Mouse (Mus musculus) hindbrain, embryonic 16.5 days (tissue): ENCODE measurements at regions not wholly inside any gene's neighbourhood (a gene's known extent, or its start where the extent isn't known, plus 50 kb on each side); places are given as distances from the start of the nearest gene placed in this dataset.

Source experiments
- ATAC-seq: fragments of 200-750 bp; cut with Nextera tagmentation; 2 replicates; pipeline ENCODE4 v1.8.0; 2017; ENCODE audit warnings: moderate TSS enrichment, moderate library complexity
- H3K27ac ChIP-seq: fragments of 300-500 bp; sonication (generic); 2 replicates; pipeline ENCODE4 v1.5.1; 2014; ENCODE audit warnings: low read depth, mild to moderate bottlenecking, control low read depth, low read length, moderate library complexity
- H3K27me3 ChIP-seq: fragments of 300-500 bp; sonication (generic); replicated peaks from 2 replicates; pipeline ENCODE4 v1.6.1; 2014; ENCODE audit warnings: low read length; ENCODE audit not compliant: control insufficient read depth, insufficient read depth
- H3K36me3 ChIP-seq: fragments of 300-500 bp; sonication (generic); 2 replicates; pipeline ENCODE4 v1.6.1; 2014; ENCODE audit warnings: mild to moderate bottlenecking, low read length, moderate library complexity, mixed read lengths; ENCODE audit not compliant: control insufficient read depth, insufficient read depth
- H3K4me1 ChIP-seq: fragments of 300-500 bp; sonication (generic); 2 replicates; pipeline ENCODE4 v1.6.1; 2014; ENCODE audit warnings: low read depth, low read length; ENCODE audit not compliant: control insufficient read depth, insufficient read depth
- H3K4me2 ChIP-seq: fragments of 300-500 bp; sonication (generic); 2 replicates; pipeline ENCODE4 v1.6.1; 2014; ENCODE audit warnings: mild to moderate bottlenecking, low read length, control low read depth, moderate library complexity
- H3K4me3 ChIP-seq: fragments of 300-500 bp; sonication (generic); 2 replicates; pipeline ENCODE4 v1.5.1; 2014; ENCODE audit warnings: mild to moderate bottlenecking, low read length, control low read depth, moderate library complexity
- H3K9ac ChIP-seq: fragments of 300-500 bp; sonication (generic); 2 replicates; pipeline ENCODE4 v1.6.1; 2014; ENCODE audit warnings: low read depth, mild to moderate bottlenecking, control low read depth, low read length, moderate library complexity
- H3K9me3 ChIP-seq: fragments of 300-500 bp; sonication (generic); 2 replicates; pipeline ENCODE4 v1.6.1; 2014; ENCODE audit warnings: mild to moderate bottlenecking, low read length, moderate library complexity; ENCODE audit not compliant: control insufficient read depth
- WGBS: fragments of 180-500 bp; shearing (Covaris S2); extraction: QIAGEN DNeasy Blood & Tissue Kit; methylation state at CpG from one replicate; pipeline ENCODE4 v1.1.7; 2014; 5-methylcytosine and 5-hydroxymethylcytosine counted together

GRCm38 (mm10) chr5:47317506-47317905 lies 665.4 kb upstream of the Slit2 start:
- Histone ChIP-seq H3K36me3 (no peaks in the 10 kb centered on the region), H3K9me3 (no peaks in the 10 kb centered on the region), H3K27ac (no peak overlapping the region), H3K4me2 (no peak overlapping the region), H3K4me3 (no peak overlapping the region), H3K9ac (no peak overlapping the region), H3K4me1 (no peaks in the 10 kb centered on the region), H3K27me3 (no peaks in the 10 kb centered on the region)
- peak; percentile 74; the same call in 1 of the 2 replicates for ATAC-seq
- 67% methylated on average over 4 of the region's 4 CpGs for WGBS

GRCm38 (mm10) chr5:47318147-47318546 lies 664.8 kb upstream of the Slit2 start:
- ATAC-seq, result peak; percentile 24; the same call in 1 of the 2 replicates
- Histone ChIP-seq H3K4me1 (no peaks in the 10 kb centered on the region), H3K9ac (no peak overlapping the region), H3K9me3 (no peaks in the 10 kb centered on the region), H3K4me2 (no peak overlapping the region), H3K27me3 (no peaks in the 10 kb centered on the region), H3K36me3 (no peaks in the 10 kb centered on the region), H3K27ac (no peak overlapping the region), H3K4me3 (no peak overlapping the region)
- 71% methylated on average over 1 of the region's 1 CpGs for WGBS

- no peaks in the 10 kb centered on the region for H3K27me3 ChIP-seq
- no peaks in the 10 kb centered on the region for H3K36me3 ChIP-seq
- ATAC-seq, result no peak
- no peaks in the 10 kb centered on the region for H3K4me1 ChIP-seq
- H3K9ac ChIP-seq, result no peak overlapping the region
- WGBS, result 78% methylated on average over 2 of the region's 2 CpGs
- no peak overlapping the region for H3K4me3 ChIP-seq
- no peaks in the 10 kb centered on the region for H3K9me3 ChIP-seq
- H3K4me2 ChIP-seq, result no peak overlapping the region
- no peak overlapping the region for H3K27ac ChIP-seq
Observed at GRCm38 (mm10) chr5:47322511-47323167, 660.3 kb upstream of the Slit2 start.

GRCm38 (mm10) chr5:47334299-47334698 lies 648.6 kb upstream of the Slit2 start:
- H3K4me2 ChIP-seq, result no peak overlapping the region
- H3K36me3 ChIP-seq, result no peaks in the 10 kb centered on the region
- no peak overlapping the region for H3K9ac ChIP-seq
- H3K9me3 ChIP-seq, result no peaks in the 10 kb centered on the region
- H3K4me3 ChIP-seq, result no peak overlapping the region
- no peaks in the 10 kb centered on the region for H3K4me1 ChIP-seq
- 71% methylated on average over 3 of the region's 3 CpGs for WGBS
- no peaks in the 10 kb centered on the region for H3K27me3 ChIP-seq
- ATAC-seq, result no peak
- no peak overlapping the region for H3K27ac ChIP-seq

GRCm38 (mm10) chr5:47336511-47336910 lies 646.4 kb upstream of the Slit2 start:
- ATAC-seq, result no peak
- Histone ChIP-seq H3K9me3 (no peaks in the 10 kb centered on the region), H3K9ac (no peak overlapping the region), H3K27me3 (no peaks in the 10 kb centered on the region), H3K4me2 (no peak overlapping the region), H3K36me3 (no peaks in the 10 kb centered on the region), H3K4me1 (no peaks in the 10 kb centered on the region), H3K27ac (no peak overlapping the region), H3K4me3 (no peak overlapping the region)
- WGBS, result 68% methylated on average over 1 of the region's 1 CpGs

GRCm38 (mm10) chr5:47339807-47340206 lies 643.1 kb upstream of the Slit2 start:
- Histone ChIP-seq H3K4me2 (no peak overlapping the region), H3K9ac (no peak overlapping the region), H3K4me1 (no peaks in the 10 kb centered on the region), H3K36me3 (no peaks in the 10 kb centered on the region), H3K9me3 (no peaks in the 10 kb centered on the region), H3K27me3 (no peaks in the 10 kb centered on the region), H3K27ac (no peak overlapping the region), H3K4me3 (no peak overlapping the region)
- 84% methylated on average over 6 of the region's 6 CpGs for WGBS
- no peak for ATAC-seq

GRCm38 (mm10) chr5:47370184-47370583 lies 612.8 kb upstream of the Slit2 start:
- H3K9ac ChIP-seq, result no peak overlapping the region
- H3K4me2 ChIP-seq, result no peak overlapping the region
- no peak overlapping the region for H3K27ac ChIP-seq
- H3K27me3 ChIP-seq, result no peaks in the 10 kb centered on the region
- H3K9me3 ChIP-seq, result no peaks in the 10 kb centered on the region
- no peaks in the 10 kb centered on the region for H3K36me3 ChIP-seq
- no peak overlapping the region for H3K4me3 ChIP-seq
- WGBS, result 84% methylated on average over 4 of the region's 4 CpGs
- no peaks in the 10 kb centered on the region for H3K4me1 ChIP-seq
- ATAC-seq, result no peak

GRCm38 (mm10) chr5:47385930-47386329 lies 597.0 kb upstream of the Slit2 start:
- no peaks in the 10 kb centered on the region for H3K9me3 ChIP-seq
- WGBS, result 23% methylated on average over 1 of the region's 1 CpGs

GRCm38 (mm10) chr5:47386750-47387149 lies 596.2 kb upstream of the Slit2 start:
- Histone ChIP-seq H3K9ac (no peak overlapping the region), H3K4me2 (no peak overlapping the region), H3K27me3 (no peaks in the 10 kb centered on the region), H3K4me1 (no peaks in the 10 kb centered on the region), H3K4me3 (no peak overlapping the region), H3K9me3 (no peaks in the 10 kb centered on the region), H3K27ac (no peak overlapping the region), H3K36me3 (no peaks in the 10 kb centered on the region)
- no peak for ATAC-seq
- 82% methylated on average over 5 of the region's 5 CpGs for WGBS

More at GRCm38 (mm10) chr5:47385930-47386329, 597.0 kb upstream of the Slit2 start:
- no peak overlapping the region for H3K4me2 ChIP-seq
- H3K36me3 ChIP-seq, result no peaks in the 10 kb centered on the region
- no peaks in the 10 kb centered on the region for H3K4me1 ChIP-seq
- no peak overlapping the region for H3K9ac ChIP-seq
- no peaks in the 10 kb centered on the region for H3K27me3 ChIP-seq
- no peak for ATAC-seq
- H3K4me3 ChIP-seq, result no peak overlapping the region
- H3K27ac ChIP-seq, result no peak overlapping the region
